Mouse (Mus musculus) CH12.LX (cell line): Measurements from ENCODE around the gene Myl12a. TPM values are rescaled to one million over a fixed set of nuclear protein-coding genes. Genes with fewer than 3 reads are reported as not detected.

Source experiments
- DNase-seq: peaks from one replicate; pipeline ENCODE4 v3.0.0-alpha.2; 2013; ENCODE audit errors: extremely low read depth
- H3K27ac ChIP-seq: 2 replicates; pipeline ENCODE4 v1.5.1; 2012; ENCODE audit warnings: low read depth, mild to moderate bottlenecking, control low read depth, moderate library complexity; ENCODE audit not compliant: insufficient read depth
- H3K27me3 ChIP-seq: replicated peaks from 2 replicates; pipeline ENCODE3; 2012; ENCODE audit warnings: inconsistent platforms
- H3K36me3 ChIP-seq, 2 experiments: replicated peaks in 1 of 2; 2 replicates each; pipeline versions ENCODE3 to v1.6.1; 2012; ENCODE audit warnings: inconsistent platforms in 1 of 2, low read length in 1 of 2, mild to moderate bottlenecking in 1 of 2, mixed read lengths in 1 of 2, moderate library complexity in 1 of 2; ENCODE audit not compliant: control insufficient read depth in 1 of 2, insufficient read depth in 1 of 2
- H3K4me1 ChIP-seq, 2 experiments: 2 replicates each; pipeline ENCODE4 v1.6.1; 2012; ENCODE audit warnings: inconsistent platforms in 1 of 2, moderate library complexity in 1 of 2; ENCODE audit not compliant: insufficient read depth in 2 of 2, control insufficient read depth in 1 of 2
- H3K4me2 ChIP-seq: 2 replicates; pipeline ENCODE4 v1.6.1; 2012; ENCODE audit warnings: low read depth, mild to moderate bottlenecking, control low read depth; ENCODE audit not compliant: poor library complexity, insufficient read depth, severe bottlenecking
- H3K4me3 ChIP-seq, 3 experiments: fragments of 150-350 bp in 1 of 3; sonication (generic) in 1 of 3; replicated peaks in 1 of 3; 2 replicates each; pipeline versions ENCODE3 to v1.5.1; 2011 to 2012; ENCODE audit warnings: low read depth in 2 of 3, low read length in 2 of 3, mild to moderate bottlenecking in 2 of 3, moderate library complexity in 2 of 3, control low read depth in 1 of 3, improper control_type of control experiment in 1 of 3, inconsistent platforms in 1 of 3, mixed read lengths in 1 of 3; ENCODE audit not compliant: poor library complexity in 1 of 3
- H3K79me2 ChIP-seq: replicated peaks from 2 replicates; pipeline ENCODE4 v1.6.1; 2012; ENCODE audit warnings: mild to moderate bottlenecking, moderate library complexity; ENCODE audit not compliant: control insufficient read depth, poor library complexity, insufficient read depth, severe bottlenecking; ENCODE audit errors: extremely low read depth
- H3K9ac ChIP-seq: 2 replicates; pipeline ENCODE4 v1.6.1; 2012; ENCODE audit warnings: low read depth, mild to moderate bottlenecking, control low read depth, moderate library complexity; ENCODE audit not compliant: insufficient read depth
- H3K9me3 ChIP-seq: replicated peaks from 2 replicates; pipeline ENCODE3; 2012; ENCODE audit warnings: low read length, inconsistent platforms, mixed read lengths
- E2F4 ChIP-seq: IDR thresholded peaks from 2 replicates; pipeline ENCODE4 v1.6.1; 2011; ENCODE audit warnings: low read depth, low read length, improper control_type of control experiment; ENCODE audit not compliant: insufficient replicate concordance
- ETS1 ChIP-seq: conservative IDR thresholded peaks from 2 replicates; pipeline ENCODE4 v1.6.1; 2012; ENCODE audit warnings: low read depth, mild to moderate bottlenecking, inconsistent platforms, low read length, improper control_type of control experiment, moderate library complexity
- HCFC1 ChIP-seq: IDR thresholded peaks from 2 replicates; pipeline ENCODE4 v1.6.1; 2012; ENCODE audit warnings: low read depth, mild to moderate bottlenecking, inconsistent platforms, low read length, improper control_type of control experiment
- IRF4 ChIP-seq: IDR thresholded peaks from 2 replicates; pipeline ENCODE4 v1.6.1; 2014; ENCODE audit warnings: low read depth, mild to moderate bottlenecking, inconsistent platforms, low read length, improper control_type of control experiment
- JUN ChIP-seq: IDR thresholded peaks from 2 replicates; pipeline ENCODE4 v1.6.1; 2011; ENCODE audit warnings: low read depth, mild to moderate bottlenecking, low read length, improper control_type of control experiment, moderate library complexity; ENCODE audit not compliant: insufficient read depth
- KAT2A ChIP-seq: IDR thresholded peaks from 2 replicates; pipeline ENCODE4 v1.6.1; 2012; ENCODE audit warnings: low read length, improper control_type of control experiment, inconsistent platforms; ENCODE audit not compliant: insufficient replicate concordance
- MAX ChIP-seq: IDR thresholded peaks from 2 replicates; pipeline ENCODE4 v1.6.1; 2011; ENCODE audit warnings: low read length, improper control_type of control experiment
- MAZ ChIP-seq: IDR thresholded peaks from 2 replicates; pipeline ENCODE4 v1.6.1; 2012; ENCODE audit warnings: low read depth, mild to moderate bottlenecking, inconsistent platforms, low read length, improper control_type of control experiment, moderate library complexity
- MEF2A ChIP-seq: IDR thresholded peaks from 2 replicates; pipeline ENCODE4 v1.6.1; 2014; ENCODE audit warnings: low read depth, mild to moderate bottlenecking, inconsistent platforms, low read length, improper control_type of control experiment, borderline replicate concordance
- MYC ChIP-seq: IDR thresholded peaks from 2 replicates; pipeline ENCODE4 v1.6.1; 2011; ENCODE audit warnings: low read depth, mild to moderate bottlenecking, improper control_type of control experiment, low read length
- NRF1 ChIP-seq: IDR thresholded peaks from 2 replicates; pipeline ENCODE4 v1.6.1; 2014; ENCODE audit warnings: low read depth, mild to moderate bottlenecking, inconsistent platforms, low read length, improper control_type of control experiment, moderate library complexity
- RCOR1 ChIP-seq: conservative IDR thresholded peaks from 2 replicates; pipeline ENCODE4 v1.6.1; 2012; ENCODE audit warnings: low read depth, mild to moderate bottlenecking, inconsistent platforms, low read length, improper control_type of control experiment
- SMC3 ChIP-seq: IDR thresholded peaks from 2 replicates; pipeline ENCODE4 v1.6.1; 2011; ENCODE audit warnings: low read depth, low read length, improper control_type of control experiment
- USF1 ChIP-seq: IDR thresholded peaks from 2 replicates; pipeline ENCODE4 v1.6.1; 2014; ENCODE audit warnings: low read depth, mild to moderate bottlenecking, inconsistent platforms, low read length, improper control_type of control experiment
- dilution Hi-C: fragments of 300-500 bp; cut with MboI; formaldehyde crosslinking; loops from 2 replicates; pipeline ENCODE4 v1.14.3; 2020; ENCODE audit warnings: low sequenced_read_pairs; ENCODE audit not compliant: extremely low pct_unique_long_range_greater_than_20kb, extremely low pct_ligation_motif_present
- in situ Hi-C: fragments of 300-500 bp; cut with MboI; formaldehyde crosslinking; loops from 3 replicates; pipeline ENCODE4 v1.14.3; 2019; ENCODE audit warnings: low sequenced_read_pairs, low pct_ligation_motif_present, low pct_unique_long_range_greater_than_20kb, mixed read lengths
- polyA plus RNA-seq: library from polyadenylated mRNA; unstranded; fragments of >175 nt; gene quantifications from 2 replicates; pipeline ENCODE4 v1.2.1, GENCODE M21; 2012; ENCODE audit warnings: low read depth; ENCODE audit not compliant: insufficient read length
- total RNA-seq, 2 experiments: library from RNA; depleted of rRNA; stranded (reverse); fragments of 300-350 nt in 1 of 2; fragments of >200 nt in 1 of 2; gene quantifications; 2 replicates each; pipeline ENCODE4 v1.2.3; 2012 to 2014

The Myl12a gene
- total and polyA plus RNA-seq, 3 experiments, result 163 to 285 (median 246) TPM

DNA sequence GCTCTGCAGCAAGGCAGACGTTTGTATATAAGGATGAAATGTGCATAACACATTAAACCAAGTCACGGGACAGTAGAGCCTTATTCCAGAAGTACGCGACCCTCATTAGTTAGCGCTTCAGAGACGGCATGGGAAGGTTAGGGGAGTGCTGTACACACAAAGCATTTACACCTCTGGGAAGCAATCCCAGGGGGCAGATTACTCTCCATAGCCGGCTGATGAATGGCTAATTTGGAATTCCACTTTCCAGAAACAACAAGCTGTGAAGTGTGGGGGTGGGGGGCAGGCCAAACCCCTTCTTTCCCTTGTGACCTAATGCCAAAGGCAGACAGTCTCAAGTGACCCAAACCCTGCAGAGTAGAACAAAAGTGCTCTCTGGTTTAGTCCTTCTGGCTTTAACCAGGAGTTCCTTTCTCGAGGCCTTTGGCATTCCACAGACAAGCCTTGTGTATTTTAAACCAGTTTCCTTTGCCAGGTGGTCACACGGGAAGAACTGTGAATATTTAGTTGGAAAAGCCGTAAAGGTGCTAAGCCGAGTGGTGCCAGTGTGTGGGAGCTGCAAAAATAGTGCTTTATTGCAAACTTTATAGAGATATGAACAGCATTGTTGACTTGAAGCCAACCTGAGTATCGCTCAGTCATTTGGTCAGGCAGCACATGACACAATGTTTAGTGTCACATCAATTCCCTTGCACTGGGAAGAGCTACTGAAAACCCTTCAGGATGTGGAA lies 37.3 kb upstream of the Myl12a start:
- Histone ChIP-seq H3K4me2 (no peak overlapping the region), H3K9ac (no peak overlapping the region), H3K79me2 (no peaks in the 10 kb centered on the region)
- dilution Hi-C loops, result no loop called here
- no peak for TF ChIP-seq NRF1
- TF ChIP-seq MYC, result no peak
- TF ChIP-seq MAZ, result no peak
- no peak for TF ChIP-seq USF1
- TF ChIP-seq, all 38 proteins: peak for 0
- Histone ChIP-seq H3K4me1 (peaks cover 0 to 2% of the 10 kb centered on the region in 2 experiments; a peak in 1 of 4 replicates), H3K9me3 (no peaks in the 10 kb centered on the region), H3K27ac (no peak overlapping the region), H3K36me3 (no peaks in the 10 kb centered on the region), H3K27me3 (no peaks in the 10 kb centered on the region), H3K4me3 (no peak overlapping the region)
- in situ Hi-C loops, result no loop called here
- no peak for DNase-seq

DNA sequence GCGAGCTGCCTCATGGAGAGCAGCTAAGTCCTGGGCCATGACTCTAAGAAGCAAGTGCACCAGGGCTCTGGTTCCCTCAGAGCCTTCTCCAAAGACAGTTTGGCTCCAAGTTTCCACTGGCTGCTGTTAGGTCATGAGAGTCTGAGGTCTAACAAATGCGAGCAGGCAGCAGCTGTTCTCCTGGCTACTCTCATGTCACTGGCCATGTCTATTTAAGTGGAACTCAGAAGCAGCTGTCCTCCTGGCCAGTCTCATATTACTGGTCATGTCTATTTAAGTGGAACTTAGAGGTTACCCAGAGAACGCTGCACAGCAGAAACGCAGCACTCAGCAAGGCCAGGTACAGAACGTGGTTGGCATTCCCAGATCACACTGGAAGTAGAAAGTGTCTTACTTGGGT lies 36.1 kb upstream of the Myl12a start:
- Histone ChIP-seq H3K27me3 (no peaks in the 10 kb centered on the region), H3K9me3 (no peaks in the 10 kb centered on the region), H3K36me3 (no peaks in the 10 kb centered on the region), H3K9ac (no peak overlapping the region), H3K27ac (no peak overlapping the region), H3K4me2 (no peak overlapping the region), H3K4me1 (no peaks in the 10 kb centered on the region), H3K79me2 (no peaks in the 10 kb centered on the region), H3K4me3 (no peak overlapping the region)
- TF ChIP-seq ETS1 (no peak), MAZ (no peak), HCFC1 (no peak), SMC3 (no peak), MEF2A (no peak), RCOR1 (no peak), MAX (no peak), IRF4 (no peak), MYC (no peak)
- no peak for DNase-seq
- dilution Hi-C loops, result no loop called here
- in situ Hi-C loops, result no loop called here

DNA sequence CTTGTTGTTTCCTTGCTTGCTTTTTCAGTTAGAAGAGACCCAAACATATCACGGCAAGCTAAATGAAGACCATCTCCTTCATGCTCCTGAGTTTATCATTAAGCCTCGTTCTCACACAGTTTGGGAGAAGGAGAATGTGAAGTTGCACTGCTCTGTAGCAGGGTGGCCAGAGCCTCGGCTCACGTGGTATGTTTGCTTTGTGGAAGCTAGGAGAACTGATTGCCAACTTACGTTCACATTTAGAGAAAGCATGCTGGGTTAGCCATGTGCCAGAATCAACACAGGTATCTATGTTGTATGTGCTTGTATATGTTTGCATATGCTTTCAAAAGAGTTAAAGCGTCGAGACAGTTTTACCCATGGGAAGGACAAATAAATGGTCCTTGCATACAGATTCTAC lies 34.5 kb upstream of the Myl12a start:
- no peaks in the 10 kb centered on the region for H3K36me3 ChIP-seq
- in situ Hi-C loops, result no loop called here
- H3K79me2 ChIP-seq, result no peaks in the 10 kb centered on the region
- H3K4me1 ChIP-seq, result no peaks in the 10 kb centered on the region
- H3K4me2 ChIP-seq, result no peak overlapping the region
- H3K9ac ChIP-seq, result no peak overlapping the region
- TF ChIP-seq JUN (no peak), HCFC1 (no peak), ETS1 (no peak), KAT2A (no peak), E2F4 (no peak)
- dilution Hi-C loops, result no loop called here
- H3K9me3 ChIP-seq, result no peaks in the 10 kb centered on the region
- no peak overlapping the region for H3K27ac ChIP-seq
- DNase-seq, result no peak
- H3K4me3 ChIP-seq, result no peak overlapping the region
- no peaks in the 10 kb centered on the region for H3K27me3 ChIP-seq
